Mouse (Mus musculus) bone marrow, adult 2 months (tissue): ENCODE data around the gene Upk3a.

Experiments
- CTCF ChIP-seq: fragments of 200-500 bp; IDR thresholded peaks from 2 replicates; pipeline ENCODE4 v1.5.1; 2011; ENCODE audit warnings: low read length, control low read depth; ENCODE audit not compliant: control insufficient read depth, insufficient read depth
- POLR2A ChIP-seq: fragments of 200-500 bp; IDR thresholded peaks from 2 replicates; pipeline ENCODE4 v1.6.1; 2011; ENCODE audit warnings: low read depth, mild to moderate bottlenecking, control low read depth, low read length, borderline replicate concordance; ENCODE audit not compliant: control insufficient read depth

GRCm38 (mm10) chr15:84994498-84994897 lies 22.4 kb upstream of the Upk3a start:
- no peak for TF ChIP-seq CTCF
- no peak for TF ChIP-seq POLR2A
